Mouse (Mus musculus): ENCODE results near the gene Galk1.
"Not testable (repeated sequence)": the region's sequence is repeated elsewhere in the genome, so short reads cannot be mapped to it uniquely, and the experiment has no call there.

Gene Galk1

DNA sequence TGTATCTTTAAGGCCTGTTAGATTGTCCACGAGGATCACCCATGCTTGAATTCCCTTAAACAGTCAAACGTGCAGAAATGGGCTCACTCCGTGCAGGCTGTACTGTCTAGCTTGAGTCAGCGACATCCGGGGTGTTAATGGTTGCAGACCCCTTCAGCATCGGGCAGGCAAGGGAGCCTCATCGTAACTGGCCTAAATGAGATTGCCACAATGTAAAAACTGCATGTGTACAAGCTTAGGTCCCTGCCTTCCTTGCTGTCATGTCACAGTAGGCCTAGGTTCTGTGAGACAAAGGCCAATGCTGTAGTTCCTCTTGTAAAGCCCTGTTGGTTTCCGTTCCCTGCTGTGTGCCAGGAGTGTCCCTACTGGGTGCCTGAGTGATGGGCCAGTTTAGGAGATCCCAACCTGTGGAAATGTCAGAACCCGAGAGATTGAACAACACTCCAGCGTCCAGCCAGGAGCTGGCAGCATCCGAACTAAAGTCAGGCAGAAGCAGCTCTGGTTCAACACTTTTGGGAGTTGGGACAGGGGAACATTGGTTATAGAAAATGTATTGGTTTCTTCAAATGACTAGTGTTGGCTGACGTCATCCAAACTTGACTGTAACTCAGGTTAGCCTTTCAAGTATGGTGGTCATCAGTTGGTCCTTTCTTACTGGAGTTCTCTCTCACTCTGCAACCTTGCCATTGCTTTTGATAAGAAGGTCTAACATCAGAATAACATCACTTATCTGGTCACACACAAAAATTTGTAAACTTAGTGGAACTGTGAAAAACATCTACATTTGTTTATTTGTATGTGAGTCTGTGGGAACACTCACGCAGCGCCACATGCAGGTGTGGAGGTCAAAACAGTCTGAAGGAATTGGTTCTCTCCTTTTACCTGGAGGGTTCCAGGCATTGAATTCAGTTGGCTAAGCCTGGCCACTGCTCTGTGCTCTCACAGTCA, 18.7 kb upstream of the Galk1 start:
- DNase-seq (ENCODE audit: low spot score), result no peak

DNA sequence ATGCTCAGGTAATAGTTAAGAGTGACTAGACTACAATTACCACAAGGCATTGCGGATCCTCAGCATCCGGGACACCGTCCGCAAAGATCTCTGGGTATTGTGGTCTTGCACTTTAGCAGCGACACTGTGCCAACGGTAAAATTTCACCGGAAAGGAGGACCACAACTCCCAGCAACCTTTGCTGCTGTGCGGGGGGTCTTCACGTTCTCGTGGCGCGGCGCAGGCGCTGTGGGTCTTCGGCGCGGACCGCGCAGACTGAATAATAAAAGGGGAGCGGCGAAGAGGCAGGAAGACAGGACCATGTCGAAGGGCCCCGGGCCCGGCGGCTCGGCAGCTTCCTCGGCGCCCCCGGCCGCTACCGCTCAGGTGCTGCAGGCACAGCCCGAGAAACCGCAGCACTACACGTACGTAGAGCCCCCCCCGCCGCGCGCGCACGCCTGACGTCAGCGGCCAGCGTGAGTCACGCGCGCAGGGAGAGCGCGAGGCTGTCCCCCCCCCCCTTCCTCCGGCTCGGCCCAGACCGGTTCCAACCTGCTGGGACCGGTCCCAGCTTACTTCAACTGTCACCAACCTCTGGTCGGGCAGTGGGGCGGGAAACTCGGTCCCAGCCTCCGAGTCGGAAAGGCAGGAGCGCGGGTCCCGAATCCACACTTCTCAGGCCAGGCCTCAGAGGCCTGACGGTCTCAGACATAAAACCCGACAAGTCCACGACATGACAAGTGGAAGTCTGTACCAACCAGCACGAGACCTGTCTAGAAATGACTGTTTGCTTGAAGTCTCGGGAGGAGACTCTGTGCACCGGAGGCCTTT, 17.8 kb upstream of the Galk1 start, which contains the start of gene Unk:
Unk (plus strand) TSS at position 235 of the 810 bp plus-strand sequence.
- DNase-seq (ENCODE audit: low spot score), result peak; percentile 99

DNA sequence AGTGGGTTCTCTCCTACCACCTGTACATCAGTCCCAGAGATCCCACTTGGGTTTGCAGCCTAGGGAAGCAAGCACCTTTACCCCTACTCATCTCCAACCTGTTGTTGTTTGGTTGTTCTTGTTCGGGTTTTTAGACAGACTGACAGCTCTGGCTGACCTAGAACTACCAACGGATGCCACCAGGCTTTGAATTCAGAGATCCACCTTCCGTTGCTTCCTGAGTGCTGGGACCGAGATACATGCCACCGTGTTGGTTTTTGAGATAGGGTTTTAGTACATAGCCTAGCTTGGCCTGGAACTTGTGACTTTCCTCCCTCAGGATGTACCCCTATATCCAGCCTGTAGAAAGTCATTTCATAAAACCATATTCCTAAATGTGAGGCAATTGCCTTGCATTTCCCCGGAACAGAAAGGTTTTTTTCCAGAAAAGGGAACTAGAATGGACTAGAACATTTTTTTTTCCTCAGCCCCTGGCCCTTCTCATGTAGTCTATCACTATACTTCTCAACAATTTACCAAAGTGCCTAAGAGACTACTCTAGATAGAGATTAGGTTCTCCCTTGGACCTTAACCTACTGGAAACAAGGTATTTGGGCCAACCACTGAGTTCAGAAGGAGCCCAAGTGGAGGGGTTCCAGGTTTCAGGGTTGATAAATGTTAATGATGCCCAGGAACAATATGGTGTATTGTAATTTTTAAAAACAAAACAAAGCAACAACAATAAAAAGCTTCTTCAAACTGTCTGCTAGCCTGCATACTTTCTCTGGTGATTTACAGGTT, 16.8 kb upstream of the Galk1 start:
- DNase-seq (ENCODE audit: low spot score), result no peak

DNA sequence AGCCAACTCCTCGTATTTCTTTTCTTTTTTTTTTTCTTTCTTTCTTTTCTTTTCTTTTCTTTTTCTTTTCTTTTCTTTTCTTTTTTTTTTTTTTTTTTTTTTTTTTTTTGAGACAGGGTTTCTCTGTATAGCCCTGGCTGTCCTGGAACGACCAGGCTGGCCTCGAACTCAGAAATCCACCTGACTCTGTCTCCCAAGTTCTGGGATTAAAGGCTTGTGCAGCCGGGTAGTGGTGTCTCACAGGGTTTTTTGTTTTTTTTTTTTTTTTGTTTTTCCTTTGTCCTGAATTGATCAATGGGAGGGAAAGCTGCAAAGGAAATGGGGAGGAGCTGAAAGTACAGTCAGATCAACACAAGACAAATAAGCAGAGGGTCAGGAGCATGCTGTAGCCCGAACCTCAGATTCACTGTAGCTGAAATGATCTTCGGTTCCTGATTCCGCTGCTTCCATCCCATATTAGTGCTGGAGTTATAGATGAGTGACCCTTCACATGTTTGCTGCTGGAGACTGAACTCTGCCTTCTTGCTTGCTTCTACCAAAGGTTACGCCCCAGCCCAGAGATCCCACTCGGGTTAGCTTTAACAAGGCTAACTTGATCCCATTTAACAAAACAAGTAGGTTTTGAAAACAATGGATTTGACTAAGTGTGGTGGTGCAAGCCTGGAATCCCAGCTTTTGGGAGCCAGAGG, 15.8 kb upstream of the Galk1 start:
- DNase-seq (ENCODE audit: low spot score), result no peak

DNA sequence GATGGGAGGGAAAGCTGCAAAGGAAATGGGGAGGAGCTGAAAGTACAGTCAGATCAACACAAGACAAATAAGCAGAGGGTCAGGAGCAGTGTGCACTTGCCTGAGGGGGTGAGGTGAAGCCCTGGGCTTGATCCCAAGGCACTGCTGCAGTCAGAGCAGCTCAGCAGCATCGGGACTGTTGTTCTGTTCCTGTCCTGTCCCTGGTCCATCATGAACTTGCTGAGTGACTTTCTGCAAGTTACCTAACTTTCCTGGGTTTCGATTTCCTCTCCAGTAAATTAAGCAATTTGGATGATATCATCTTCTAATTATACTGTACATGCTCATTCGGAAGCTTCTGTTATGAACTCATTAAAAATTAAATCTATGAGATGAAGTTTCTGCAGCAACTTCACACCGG, 15.2 kb upstream of the Galk1 start, which contains the start of gene H3f3b:
H3f3b (minus strand) TSS at position 207 of the 400 bp plus-strand sequence.
- no peak for DNase-seq (ENCODE audit: low spot score)

DNA sequence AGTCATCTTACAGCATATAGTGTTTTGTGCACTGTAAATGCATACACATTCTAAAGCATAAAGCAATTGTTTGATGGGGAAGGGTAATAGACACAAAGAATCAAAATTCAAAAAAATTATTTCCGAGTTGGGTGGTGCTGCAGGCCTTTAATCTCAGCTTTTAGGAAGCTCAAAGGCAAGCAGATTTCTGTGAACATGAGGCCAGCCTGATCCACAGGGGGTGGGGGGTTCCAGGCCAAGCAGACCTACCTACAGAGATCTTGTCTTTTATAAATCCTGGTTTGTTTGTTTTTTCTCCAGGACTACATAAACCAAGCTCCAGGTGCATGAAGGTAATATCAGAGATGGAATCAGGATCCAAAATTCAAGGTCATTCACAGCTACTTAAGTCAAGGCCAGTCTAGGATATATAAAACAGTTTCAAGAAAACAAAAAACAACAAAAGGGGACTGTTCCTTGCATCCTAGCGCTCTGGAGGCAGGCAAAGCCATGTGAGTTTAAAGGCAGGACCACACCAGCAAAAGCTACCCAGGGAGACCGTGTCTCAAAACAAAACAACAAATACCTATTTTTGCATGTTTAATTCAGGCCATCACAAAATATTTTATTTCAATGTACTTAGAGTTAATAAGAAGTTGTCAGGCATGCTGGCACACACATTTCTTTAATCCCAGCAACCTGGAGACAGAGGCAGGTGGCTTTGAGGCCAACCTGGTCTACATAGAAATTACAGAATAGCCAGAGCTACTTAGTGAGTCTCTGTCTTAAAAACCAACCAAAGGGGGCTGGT, 12.7 kb upstream of the Galk1 start:
- no peak for DNase-seq (ENCODE audit: low spot score)

DNA sequence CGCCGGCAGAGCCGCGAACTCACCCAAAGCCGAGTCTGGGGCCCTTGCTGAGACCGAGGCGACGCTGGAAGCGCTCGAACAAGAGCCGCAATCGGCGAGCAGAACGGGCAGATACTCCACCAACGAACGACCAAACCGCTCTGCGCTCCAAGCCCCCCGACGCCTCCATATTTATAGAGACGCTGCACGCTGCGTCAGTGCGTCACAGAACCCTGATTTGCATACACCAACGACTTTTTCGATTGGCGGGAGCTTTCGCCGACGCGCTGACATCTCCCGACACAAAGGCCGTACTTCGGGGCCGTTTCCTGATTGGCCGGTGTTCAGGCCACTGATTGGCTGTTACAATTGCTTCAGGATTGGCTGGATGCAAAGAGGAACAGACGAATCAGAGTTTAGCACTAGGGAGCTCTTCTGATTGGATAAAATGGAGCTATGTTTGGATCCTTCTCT, 11.9 kb upstream of the Galk1 start:
- DNase-seq (ENCODE audit: low spot score), result peak; percentile 99

DNA sequence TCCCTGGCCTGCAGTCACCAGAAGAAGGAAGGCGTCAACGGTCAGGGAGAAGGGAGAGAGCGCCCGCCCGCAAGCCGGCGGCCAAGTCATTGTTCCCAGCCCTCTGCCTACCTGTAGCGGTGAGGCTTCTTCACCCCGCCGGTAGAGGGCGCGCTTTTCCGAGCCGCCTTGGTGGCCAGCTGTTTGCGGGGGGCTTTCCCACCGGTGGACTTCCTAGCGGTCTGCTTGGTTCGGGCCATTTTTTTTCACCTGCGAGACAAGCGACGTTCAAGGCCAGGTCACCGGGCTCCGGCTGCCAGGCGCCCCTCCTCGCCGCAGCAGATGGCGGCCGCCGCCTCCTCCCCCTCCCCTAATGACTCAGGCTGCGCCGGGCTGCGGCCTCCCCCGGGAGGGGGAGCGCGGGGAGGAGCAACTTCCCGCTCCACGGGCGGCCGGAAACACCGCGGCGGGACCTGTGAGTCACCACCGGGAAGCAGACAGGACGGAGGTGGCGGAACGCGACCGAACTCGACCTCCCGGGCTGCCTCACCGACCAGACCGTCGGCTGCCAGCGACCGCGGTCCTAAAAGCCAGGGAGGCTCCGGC, 11.3 kb upstream of the Galk1 start:
- DNase-seq (ENCODE audit: low spot score), result peak; percentile 77

DNA sequence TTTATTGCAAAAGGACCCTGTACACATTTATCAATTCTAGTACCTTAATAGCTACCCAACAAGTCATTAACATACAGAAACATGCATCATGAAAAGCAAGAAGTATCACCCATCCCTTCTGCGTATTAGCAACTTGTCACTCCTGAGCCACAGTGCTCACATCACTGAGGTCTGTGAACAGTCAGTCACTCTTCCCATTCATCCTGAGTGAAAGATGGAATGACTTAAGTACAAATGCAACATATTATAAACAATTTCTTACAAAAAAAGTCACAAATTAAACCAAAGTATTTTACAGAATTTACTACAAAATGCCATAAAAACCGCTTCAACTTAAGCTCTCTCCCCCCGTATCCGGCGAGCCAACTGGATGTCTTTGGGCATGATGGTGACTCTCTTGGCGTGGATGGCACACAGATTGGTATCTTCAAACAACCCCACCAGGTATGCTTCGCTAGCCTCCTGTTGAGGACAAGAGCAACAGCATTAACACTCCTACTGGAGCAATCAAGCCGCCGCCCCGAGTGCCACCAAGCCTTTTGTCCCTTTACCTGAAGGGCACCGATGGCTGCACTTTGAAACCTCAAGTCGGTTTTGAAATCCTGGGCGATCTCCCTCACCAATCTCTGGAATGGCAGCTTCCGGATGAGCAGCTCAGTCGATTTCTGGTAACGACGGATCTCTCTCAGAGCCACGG, 10.7 kb upstream of the Galk1 start:
- DNase-seq (ENCODE audit: low spot score), result peak; percentile 53

DNA sequence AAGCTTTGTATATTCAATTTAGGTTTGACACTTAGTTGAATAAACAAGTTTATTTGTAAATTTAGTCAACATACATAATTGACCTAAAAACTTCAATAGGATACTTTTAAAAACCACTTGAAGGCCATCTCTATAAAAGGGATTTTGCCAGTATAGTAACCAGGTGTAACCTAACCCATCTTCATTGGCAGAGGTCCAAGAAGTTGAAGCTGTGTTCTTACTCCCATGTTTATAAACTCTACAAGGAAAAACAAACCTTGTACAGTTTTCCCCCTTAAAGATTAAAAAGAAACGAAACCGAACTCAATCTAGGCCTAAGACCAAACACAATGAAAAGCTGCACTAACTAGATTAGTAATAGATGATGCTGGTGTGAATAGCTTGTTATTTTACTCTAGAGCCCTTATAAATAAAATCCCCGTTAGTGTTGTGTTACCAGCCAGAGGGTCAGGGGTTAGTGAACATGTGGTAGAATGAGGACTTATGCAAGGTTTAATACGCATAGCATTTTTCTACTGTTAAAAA, 9.8 kb upstream of the Galk1 start:
- DNase-seq (ENCODE audit: low spot score), result peak; percentile 38

DNA sequence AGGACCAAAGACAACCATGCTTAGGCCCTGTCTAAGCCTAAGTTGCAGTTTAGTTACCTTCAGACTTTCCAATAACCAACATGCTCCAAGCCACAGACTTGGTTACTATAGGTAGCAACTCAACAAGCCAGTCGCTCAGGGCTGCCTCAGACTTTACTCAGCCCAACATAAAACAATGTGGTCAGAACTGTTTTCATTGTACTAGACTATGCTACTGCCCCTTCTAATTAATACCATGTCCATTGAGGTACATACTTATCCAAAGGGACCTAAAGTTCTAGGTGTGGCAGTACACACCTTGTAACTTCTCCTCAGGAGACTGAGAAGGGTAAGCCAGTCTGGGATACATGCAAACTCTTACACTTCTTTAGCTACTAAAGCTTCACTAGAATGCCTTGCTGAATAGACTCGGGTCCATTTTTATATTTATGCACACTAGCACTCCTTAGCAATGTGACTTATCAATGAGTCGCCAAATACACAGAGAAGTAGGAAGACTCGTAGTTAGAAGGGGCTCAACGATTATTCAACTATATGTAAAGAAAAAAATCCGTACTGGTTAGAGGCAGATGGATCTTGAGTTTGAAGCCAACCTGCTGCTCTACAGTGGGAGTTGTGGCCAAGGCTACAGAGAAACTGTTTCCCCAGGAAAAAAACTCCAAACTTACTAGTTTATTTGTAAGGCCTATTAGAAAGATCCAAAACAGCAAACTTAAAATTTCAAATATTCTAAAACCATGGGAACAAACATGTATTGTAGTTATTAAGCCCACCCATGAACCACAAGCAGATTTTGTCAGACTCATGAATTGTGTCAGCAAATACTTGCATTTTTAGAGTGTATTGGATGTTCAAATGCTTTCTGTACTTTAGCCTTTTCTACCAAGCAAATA, 9.1 kb upstream of the Galk1 start:
- peak; percentile 53 for DNase-seq (ENCODE audit: low spot score)

DNA sequence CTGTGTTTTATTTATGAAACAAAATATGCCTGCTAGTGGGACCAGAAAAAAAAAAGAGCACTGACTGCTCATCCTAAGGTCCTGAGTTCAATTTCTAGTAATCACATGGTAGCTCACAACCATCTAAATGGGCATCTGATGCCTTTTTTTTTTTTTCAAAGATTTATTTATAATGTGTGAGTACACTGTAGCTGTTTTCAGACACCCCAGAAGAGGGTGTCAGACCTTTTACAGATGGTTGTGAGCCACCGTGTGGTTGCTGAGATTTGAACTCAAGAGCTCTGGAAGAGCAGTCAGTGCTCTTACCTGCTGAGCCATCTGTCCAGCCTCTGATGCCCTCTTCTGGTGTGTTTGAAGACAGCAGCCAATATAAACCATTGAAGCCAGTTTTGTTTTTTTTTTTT, 8.0 kb upstream of the Galk1 start:
- peak; percentile 55 for DNase-seq (ENCODE audit: low spot score)

DNA sequence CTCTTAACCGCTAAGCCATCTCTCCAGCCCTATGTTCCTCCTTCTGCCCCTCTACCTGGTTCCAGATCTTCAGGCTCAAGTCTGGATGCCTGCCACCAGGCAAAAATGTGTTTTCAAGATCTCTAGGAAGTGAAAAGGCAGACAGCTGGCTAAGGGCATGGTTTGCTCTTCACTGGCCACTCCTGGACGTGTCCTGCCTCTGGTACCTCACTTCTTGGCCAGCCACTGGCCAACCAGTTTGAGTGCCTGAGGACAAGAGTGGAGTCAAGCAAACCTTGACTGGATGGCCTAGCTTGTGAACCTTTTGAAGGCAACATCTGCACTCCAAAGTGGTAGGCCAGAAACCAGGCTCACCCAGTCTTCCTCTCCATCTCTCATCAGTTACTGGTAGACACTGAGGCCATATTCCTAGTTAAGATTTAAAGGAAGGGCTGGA, 7.5 kb upstream of the Galk1 start:
- peak; percentile 56 for DNase-seq (ENCODE audit: low spot score)

DNA sequence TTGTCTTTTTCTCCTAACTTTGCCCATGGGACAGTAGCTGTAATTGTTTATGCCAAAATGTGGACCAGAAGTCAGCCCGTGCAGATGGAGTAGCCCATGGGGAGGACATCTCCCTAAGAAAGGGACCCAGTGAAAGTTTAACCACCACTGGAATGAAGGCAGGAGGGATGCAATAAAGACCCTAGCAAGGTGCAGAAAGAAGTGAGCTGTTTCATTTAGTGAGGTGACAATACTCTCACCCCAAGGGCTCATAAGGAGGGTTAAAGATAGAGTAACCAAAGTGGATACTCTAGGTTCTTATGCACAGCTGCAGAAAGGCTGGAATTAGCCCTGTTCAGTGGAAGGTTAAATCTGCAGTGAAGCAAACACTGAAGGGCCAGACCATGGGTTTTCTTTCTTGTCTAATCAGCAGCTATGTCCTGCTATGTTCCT, 6.9 kb upstream of the Galk1 start:
- DNase-seq (ENCODE audit: low spot score), result peak; percentile 65

DNA sequence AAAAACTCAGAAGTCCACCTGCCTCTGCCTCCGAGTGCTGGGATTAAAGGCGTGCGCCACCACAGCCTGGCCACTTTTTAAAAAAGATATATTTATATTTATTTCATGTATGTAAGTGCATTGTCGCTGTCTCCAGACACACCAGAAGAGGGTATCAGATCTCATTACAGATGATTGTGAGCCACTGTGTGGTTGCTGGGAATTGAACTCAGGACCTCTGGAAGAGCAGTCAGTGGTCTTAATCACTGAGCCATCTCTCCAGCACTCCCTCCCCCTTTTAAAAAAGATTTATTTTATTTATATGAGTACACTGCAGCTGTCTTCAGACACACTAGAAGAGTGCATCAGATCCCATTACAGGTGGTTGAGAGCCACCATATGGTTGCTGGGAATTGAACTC, 6.3 kb upstream of the Galk1 start:
- not testable (repeated sequence) for DNase-seq (ENCODE audit: low spot score)

DNA sequence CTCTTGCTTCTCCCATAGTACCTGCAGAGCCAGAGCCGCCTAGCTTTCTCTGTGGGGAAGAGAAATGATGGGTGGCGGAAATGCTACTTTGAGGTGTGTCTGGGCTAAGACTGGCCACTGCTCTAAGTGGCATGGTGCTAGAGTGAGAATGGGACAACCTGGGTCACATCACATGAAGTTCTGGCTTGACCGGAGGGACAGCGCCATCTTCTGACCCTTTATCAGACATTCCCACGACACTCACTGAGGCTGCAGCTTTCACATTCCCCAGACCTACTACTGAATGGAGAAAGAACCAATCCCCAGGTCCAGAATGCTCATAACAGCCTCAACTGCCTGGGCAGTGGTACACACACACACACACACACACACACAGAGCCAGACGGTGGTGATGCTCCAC, 5.6 kb upstream of the Galk1 start:
- DNase-seq (ENCODE audit: low spot score), result peak; percentile 77

DNA sequence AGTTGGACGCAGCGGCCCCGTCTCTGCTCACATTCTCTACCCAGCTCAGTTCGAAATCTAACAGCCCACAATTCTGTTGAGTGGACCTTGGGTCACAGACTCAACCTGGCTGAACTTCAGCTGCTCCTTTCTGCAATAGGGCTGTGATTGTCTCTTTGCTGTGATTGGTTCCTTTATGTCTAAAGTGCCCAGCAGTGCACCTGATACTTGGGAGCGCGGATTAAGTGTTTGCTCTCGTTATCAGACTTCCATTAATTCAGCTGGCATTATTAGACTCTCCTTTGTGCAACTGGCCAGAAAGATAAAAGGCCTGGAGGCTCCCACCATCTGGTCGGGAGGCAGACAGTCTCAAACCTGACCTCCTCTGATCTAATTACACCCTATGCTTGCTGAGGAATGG, 2.3 kb upstream of the Galk1 start:
- no peak for DNase-seq (ENCODE audit: low spot score)
